In genomic region chr2:129244446-129245120, GRCm38 (mm10) we compare ENCODE assay signal across 12 mouse cellular contexts. TPM values are rescaled to one million over a fixed set of nuclear protein-coding genes. Genes with fewer than 3 reads are reported as not detected.
DNase-seq lines count a peak whose midpoint lies in the region; ATAC-seq lines count a peak whose summit lies in the region.
"Had no signal": no experiment of that assay in that cellular context is flagged by ENCODE, and none has a peak within 500 bp of the region (broad histone marks: within the 10 kb centered on the region; RNA-seq: fewer than 3 reads in every experiment).

No protein-coding gene starts in this region.

- no peaks in the 10 kb centered on the region for H3K9me3 ChIP-seq in kidney, embryonic 16.5 days (ENCODE audit: low read length)
- H3K9me3 ChIP-seq in midbrain, embryonic 11.5 days (ENCODE audit: control insufficient read depth, low read length) = no peaks in the 10 kb centered on the region
- no peaks in the 10 kb centered on the region for H3K9me3 ChIP-seq in midbrain, embryonic 14.5 days (ENCODE audit: control insufficient read depth, low read length)
- H3K9me3 ChIP-seq: G1E; hindbrain, embryonic 15.5 days had no signal

- H3K9ac ChIP-seq in kidney, embryonic 16.5 days (replicated peaks; ENCODE audit: low read length) = no peak overlapping the region
- no peak overlapping the region for H3K9ac ChIP-seq in midbrain, embryonic 11.5 days (ENCODE audit: low read length)
- H3K9ac ChIP-seq in midbrain, embryonic 14.5 days (replicated peaks; ENCODE audit: low read length) = no peak overlapping the region
- H3K9ac ChIP-seq: hindbrain, embryonic 15.5 days; midbrain, embryonic 12.5 days had no signal

- no peaks in the 10 kb centered on the region for H3K4me1 ChIP-seq in kidney, embryonic 16.5 days (ENCODE audit: insufficient read depth, low read length)
- no peaks in the 10 kb centered on the region for H3K4me1 ChIP-seq in midbrain, embryonic 11.5 days (ENCODE audit: control insufficient read depth, insufficient read depth, low read length)
- no peaks in the 10 kb centered on the region for H3K4me1 ChIP-seq in midbrain, embryonic 14.5 days (ENCODE audit: control insufficient read depth, insufficient read depth, low read length)
- H3K4me1 ChIP-seq: hindbrain, embryonic 15.5 days; midbrain, embryonic 12.5 days had no signal

- intact Hi-C loops in heart, postnatal 14 days (cut with DNase I) = no loop called here

- ATAC-seq in kidney, embryonic 16.5 days (ENCODE audit: low FRiP score, low TSS enrichment) = no peak
- no peak for ATAC-seq in midbrain, embryonic 11.5 days (ENCODE audit: low FRiP score)
- no peak for ATAC-seq in midbrain, embryonic 14.5 days (ENCODE audit: low FRiP score, low TSS enrichment)

- H3K4me2 ChIP-seq in kidney, embryonic 16.5 days (replicated peaks; ENCODE audit: low read depth, low read length) = no peak overlapping the region
- no peak overlapping the region for H3K4me2 ChIP-seq in midbrain, embryonic 11.5 days
- H3K4me2 ChIP-seq in midbrain, embryonic 14.5 days (ENCODE audit: low read length) = no peak overlapping the region
- H3K4me2 ChIP-seq: hindbrain, embryonic 15.5 days; midbrain, embryonic 12.5 days had no signal

- H3K27me3 ChIP-seq in kidney, embryonic 16.5 days (ENCODE audit: insufficient read depth, low read length) = no peaks in the 10 kb centered on the region
- no peaks in the 10 kb centered on the region for H3K27me3 ChIP-seq in midbrain, embryonic 11.5 days (ENCODE audit: control insufficient read depth, insufficient read depth, low read length)
- no peaks in the 10 kb centered on the region for H3K27me3 ChIP-seq in midbrain, embryonic 14.5 days (ENCODE audit: control insufficient read depth, insufficient read depth, low read length)
- H3K27me3 ChIP-seq: hindbrain, embryonic 15.5 days; midbrain, embryonic 12.5 days had no signal

- no peak overlapping the region for H3K4me3 ChIP-seq in kidney, embryonic 16.5 days (ENCODE audit: low read length)
- H3K4me3 ChIP-seq in midbrain, embryonic 11.5 days (ENCODE audit: low read depth, low read length) = no peak overlapping the region
- H3K4me3 ChIP-seq in midbrain, embryonic 14.5 days (replicated peaks; ENCODE audit: low read depth, low read length) = no peak overlapping the region
- H3K4me3 ChIP-seq: hindbrain, embryonic 15.5 days; midbrain, embryonic 12.5 days had no signal

- no peak overlapping the region for H3K27ac ChIP-seq in kidney, embryonic 16.5 days (ENCODE audit: low read length)
- H3K27ac ChIP-seq in midbrain, embryonic 11.5 days (ENCODE audit: low read depth, low read length) = no peak overlapping the region
- H3K27ac ChIP-seq in midbrain, embryonic 14.5 days (replicated peaks; ENCODE audit: low read depth, low read length) = no peak overlapping the region
- H3K27ac ChIP-seq: hindbrain, embryonic 15.5 days; midbrain, embryonic 12.5 days had no signal

- no peaks in the 10 kb centered on the region for H3K36me3 ChIP-seq in kidney, embryonic 16.5 days (ENCODE audit: insufficient read depth, low read length)
- no peaks in the 10 kb centered on the region for H3K36me3 ChIP-seq in midbrain, embryonic 11.5 days (ENCODE audit: control insufficient read depth, insufficient read depth, low read length)
- no peaks in the 10 kb centered on the region for H3K36me3 ChIP-seq in midbrain, embryonic 14.5 days (ENCODE audit: control insufficient read depth, insufficient read depth, low read length)
- H3K36me3 ChIP-seq: G1E; hindbrain, embryonic 15.5 days; midbrain, embryonic 12.5 days had no signal

- WGBS in kidney, embryonic 16.5 days = 70% methylated on average over 20 of the region's 20 CpGs
- 91% methylated on average over 20 of the region's 20 CpGs for WGBS in midbrain, embryonic 11.5 days
- WGBS in midbrain, embryonic 14.5 days = 84% methylated on average over 20 of the region's 20 CpGs

- peak; percentile 35 for DNase-seq in kidney, adult 11 months
- DNase-seq in midbrain, embryonic 11.5 days (ENCODE audit: low spot score, missing footprints) = peak; percentile 81
- DNase-seq in midbrain, embryonic 14.5 days = no peak
- peak; percentile 18 to 35 for DNase-seq in heart, postnatal 14 days
- DNase-seq in lung, postnatal 14 days = peak; percentile 5
- DNase-seq in thymus, postnatal 36 days = no peak
- DNase-seq: adrenal gland, postnatal 25 days had no signal

RNA-seq across cellular contexts. Expression of gene Slc20a1, which starts 46.0 kb away (rescaled TPM):
- 28.3 and 31.3 TPM in 2 replicates for polyA plus RNA-seq in kidney, embryonic 16.5 days (2015; fragmentation: Nextera tagmentation; extraction: Ambion mirVana)
- polyA plus RNA-seq in midbrain, embryonic 11.5 days (2014; fragmentation: Nextera tagmentation; extraction: Ambion mirVana) = 53.3 and 62.5 TPM in 2 replicates
- 42.0 and 59.0 TPM in 2 replicates for polyA plus RNA-seq in midbrain, embryonic 14.5 days (2014; fragmentation: Nextera tagmentation; extraction: Ambion mirVana)
- total RNA-seq in heart, postnatal 14 days (2021) = 10 to 100 TPM; 14.0 to 16.8 TPM

RNA-seq across cellular contexts. Expression of gene Ckap2l, which starts 52.4 kb away (rescaled TPM):
- polyA plus RNA-seq in kidney, embryonic 16.5 days (2015; fragmentation: Nextera tagmentation; extraction: Ambion mirVana) = 43.7 and 52.2 TPM in 2 replicates
- polyA plus RNA-seq in midbrain, embryonic 11.5 days (2014; fragmentation: Nextera tagmentation; extraction: Ambion mirVana) = 92.0 and 96.9 TPM in 2 replicates
- 7.4 and 13.5 TPM in 2 replicates for polyA plus RNA-seq in midbrain, embryonic 14.5 days (2014; fragmentation: Nextera tagmentation; extraction: Ambion mirVana)
- 1 to 10 TPM; 3.4 to 6.0 TPM for total RNA-seq in heart, postnatal 14 days (2021)
- total RNA-seq: gastrocnemius, adult 8-10 months had no signal

Comparison
In these comparisons a context has a peak if more than half of its experiments do, and no peak if none do; other contexts are left out.
1. DNase-seq: peak in kidney, adult 11 months (single experiment), midbrain, embryonic 11.5 days (single experiment), heart, postnatal 14 days (2 of 2) and lung, postnatal 14 days (single experiment); none in midbrain, embryonic 14.5 days (single experiment) and thymus, postnatal 36 days (0 of 2).